Mouse (Mus musculus): ENCODE results near the gene Atp11a. TPM values are rescaled to one million over a fixed set of nuclear protein-coding genes. Genes with fewer than 3 reads are reported as not detected.

The Atp11a gene
- polyA plus RNA-seq, 1 experiment = 12.8 TPM

- H3K27ac ChIP-seq (ENCODE audit: insufficient read depth, low read depth, low read length) = no peak overlapping the region
- peaks cover 2% of the 10 kb centered on the region; the same call in 1 of the 2 replicates for H3K4me1 ChIP-seq (ENCODE audit: control insufficient read depth, insufficient read depth, insufficient read length, low read length)
- H3K4me3 ChIP-seq (ENCODE audit: low read depth, low read length) = no peak overlapping the region
- no peaks in the 10 kb centered on the region for H3K27me3 ChIP-seq (ENCODE audit: control insufficient read depth, insufficient read depth, low read length)
- WGBS = 88% methylated on average over 5 of the region's 5 CpGs
- TF ChIP-seq POLR2A (IDR thresholded peaks at IDR 0.05; ENCODE audit: low read depth, low read length) (no peak), CTCF (IDR thresholded peaks at IDR 0.05; ENCODE audit: extremely low read depth, insufficient read length, insufficient replicate concordance, low read depth, low read length) (no peak)
- no peaks in the 10 kb centered on the region for H3K36me3 ChIP-seq (ENCODE audit: control insufficient read depth, insufficient read depth, low read length)
These were observed 38.3 kb downstream of the Atp11a start for GRCm38 (mm10) chr8:12795011-12795671.

GRCm38 (mm10) chr8:12799099-12799498 lies 42.3 kb downstream of the Atp11a start:
- TF ChIP-seq POLR2A (IDR thresholded peaks at IDR 0.05; ENCODE audit: low read depth, low read length) = no peak
- TF ChIP-seq CTCF (IDR thresholded peaks at IDR 0.05; ENCODE audit: extremely low read depth, insufficient read length, insufficient replicate concordance, low read depth, low read length) = no peak
- 56% methylated on average over 6 of the region's 6 CpGs for WGBS
- Histone ChIP-seq H3K4me1 (ENCODE audit: control insufficient read depth, insufficient read depth, insufficient read length, low read length) (no peaks in the 10 kb centered on the region; the same call in 1 of the 2 replicates), H3K4me3 (ENCODE audit: low read depth, low read length) (no peak overlapping the region), H3K27ac (ENCODE audit: insufficient read depth, low read depth, low read length) (no peak overlapping the region), H3K36me3 (ENCODE audit: control insufficient read depth, insufficient read depth, low read length) (no peaks in the 10 kb centered on the region), H3K27me3 (ENCODE audit: control insufficient read depth, insufficient read depth, low read length) (no peaks in the 10 kb centered on the region)

- WGBS = 74% methylated on average over 6 of the region's 6 CpGs
- no peaks in the 10 kb centered on the region for H3K36me3 ChIP-seq (ENCODE audit: control insufficient read depth, insufficient read depth, low read length)
- no peaks in the 10 kb centered on the region; the same call in 1 of the 2 replicates for H3K4me1 ChIP-seq (ENCODE audit: control insufficient read depth, insufficient read depth, insufficient read length, low read length)
- no peak overlapping the region for H3K27ac ChIP-seq (ENCODE audit: insufficient read depth, low read depth, low read length)
- TF ChIP-seq CTCF (IDR thresholded peaks at IDR 0.05; ENCODE audit: extremely low read depth, insufficient read length, insufficient replicate concordance, low read depth, low read length) = no peak
- no peak for TF ChIP-seq POLR2A (IDR thresholded peaks at IDR 0.05; ENCODE audit: low read depth, low read length)
- H3K27me3 ChIP-seq (ENCODE audit: control insufficient read depth, insufficient read depth, low read length) = no peaks in the 10 kb centered on the region
- no peak overlapping the region for H3K4me3 ChIP-seq (ENCODE audit: low read depth, low read length)
These were observed 43.0 kb downstream of the Atp11a start for GRCm38 (mm10) chr8:12799832-12800231.

GRCm38 (mm10) chr8:12800246-12800645 lies 43.4 kb downstream of the Atp11a start:
- Histone ChIP-seq H3K4me3 (ENCODE audit: low read depth, low read length) (no peak overlapping the region), H3K27ac (ENCODE audit: insufficient read depth, low read depth, low read length) (no peak overlapping the region), H3K4me1 (ENCODE audit: control insufficient read depth, insufficient read depth, insufficient read length, low read length) (no peaks in the 10 kb centered on the region; the same call in 1 of the 2 replicates), H3K27me3 (ENCODE audit: control insufficient read depth, insufficient read depth, low read length) (no peaks in the 10 kb centered on the region), H3K36me3 (ENCODE audit: control insufficient read depth, insufficient read depth, low read length) (no peaks in the 10 kb centered on the region)
- 70% methylated on average over 2 of the region's 2 CpGs for WGBS
- TF ChIP-seq POLR2A (IDR thresholded peaks at IDR 0.05; ENCODE audit: low read depth, low read length) (no peak), CTCF (IDR thresholded peaks at IDR 0.05; ENCODE audit: extremely low read depth, insufficient read length, insufficient replicate concordance, low read depth, low read length) (no peak)

- Histone ChIP-seq H3K4me3 (ENCODE audit: low read depth, low read length) (no peak overlapping the region), H3K4me1 (ENCODE audit: control insufficient read depth, insufficient read depth, insufficient read length, low read length) (no peaks in the 10 kb centered on the region; the same call in 1 of the 2 replicates), H3K27me3 (ENCODE audit: control insufficient read depth, insufficient read depth, low read length) (no peaks in the 10 kb centered on the region), H3K36me3 (ENCODE audit: control insufficient read depth, insufficient read depth, low read length) (no peaks in the 10 kb centered on the region), H3K27ac (ENCODE audit: insufficient read depth, low read depth, low read length) (no peak overlapping the region)
- WGBS = 80% methylated on average over 10 of the region's 10 CpGs
- TF ChIP-seq POLR2A (IDR thresholded peaks at IDR 0.05; ENCODE audit: low read depth, low read length) = no peak
- no peak for TF ChIP-seq CTCF (IDR thresholded peaks at IDR 0.05; ENCODE audit: extremely low read depth, insufficient read length, insufficient replicate concordance, low read depth, low read length)
These were observed 44.8 kb downstream of the Atp11a start for GRCm38 (mm10) chr8:12801586-12801985.

- Histone ChIP-seq H3K36me3 (ENCODE audit: control insufficient read depth, insufficient read depth, low read length) (no peaks in the 10 kb centered on the region), H3K27me3 (ENCODE audit: control insufficient read depth, insufficient read depth, low read length) (no peaks in the 10 kb centered on the region), H3K4me3 (ENCODE audit: low read depth, low read length) (no peak overlapping the region), H3K4me1 (ENCODE audit: control insufficient read depth, insufficient read depth, insufficient read length, low read length) (no peaks in the 10 kb centered on the region; the same call in 1 of the 2 replicates), H3K27ac (ENCODE audit: insufficient read depth, low read depth, low read length) (no peak overlapping the region)
- WGBS = 80% methylated on average over 10 of the region's 10 CpGs
- TF ChIP-seq CTCF (IDR thresholded peaks at IDR 0.05; ENCODE audit: extremely low read depth, insufficient read length, insufficient replicate concordance, low read depth, low read length) = no peak
- no peak for TF ChIP-seq POLR2A (IDR thresholded peaks at IDR 0.05; ENCODE audit: low read depth, low read length)
These were observed 46.3 kb downstream of the Atp11a start for GRCm38 (mm10) chr8:12803121-12803520.

GRCm38 (mm10) chr8:12804909-12805308 lies 48.1 kb downstream of the Atp11a start:
- TF ChIP-seq CTCF (IDR thresholded peaks at IDR 0.05; ENCODE audit: extremely low read depth, insufficient read length, insufficient replicate concordance, low read depth, low read length) (no peak), POLR2A (IDR thresholded peaks at IDR 0.05; ENCODE audit: low read depth, low read length) (no peak)
- Histone ChIP-seq H3K4me3 (ENCODE audit: low read depth, low read length) (no peak overlapping the region), H3K27ac (ENCODE audit: insufficient read depth, low read depth, low read length) (no peak overlapping the region), H3K36me3 (ENCODE audit: control insufficient read depth, insufficient read depth, low read length) (no peaks in the 10 kb centered on the region), H3K4me1 (ENCODE audit: control insufficient read depth, insufficient read depth, insufficient read length, low read length) (no peaks in the 10 kb centered on the region; the same call in 1 of the 2 replicates), H3K27me3 (ENCODE audit: control insufficient read depth, insufficient read depth, low read length) (no peaks in the 10 kb centered on the region)
- WGBS = 49% methylated on average over 5 of the region's 5 CpGs

Measured in small intestine, adult 2 months (tissue).